Mouse (Mus musculus) neutrophil, adult 5-6 weeks (primary cell): Measurements from ENCODE around the gene Ugt2b1. TPM values are rescaled to one million over a fixed set of nuclear protein-coding genes. Genes with fewer than 3 reads are reported as not detected.
"Not testable (repeated sequence)": the region's sequence is repeated elsewhere in the genome, so short reads cannot be mapped to it uniquely, and the experiment has no call there.

Experiments
- ATAC-seq: fragments of 151-379, 151-347 bp; 2 replicates; pipeline ENCODE4 v1.8.0; 2017; ENCODE audit warnings: mild to moderate bottlenecking, moderate TSS enrichment; ENCODE audit not compliant: insufficient number of reproducible peaks, poor library complexity, low FRiP score, severe bottlenecking; ENCODE audit errors: extremely low read depth
- total RNA-seq: library from RNA; stranded (forward); fragments of 200-1000 nt; gene quantifications from 2 replicates; pipeline ENCODE4 v1.2.3, GENCODE M21; 2017

The Ugt2b1 gene
- total RNA-seq, result not detected in 2 replicates

GRCm38 (mm10) chr5:86926426-86926825 lies at the start of gene Ugt2b1:
TSS of gene Ugt2b1 (minus strand) at chr5:86926530.
- no peak for ATAC-seq

- not testable (repeated sequence) for ATAC-seq
These were observed 40.9 kb upstream of the Ugt2b1 start for GRCm38 (mm10) chr5:86967271-86967670.

- ATAC-seq, result not testable (repeated sequence)
These were observed 36.5 kb upstream of the Ugt2b1 start for GRCm38 (mm10) chr5:86962849-86963248.

- no peak for ATAC-seq
These were observed 35.4 kb upstream of the Ugt2b1 start for GRCm38 (mm10) chr5:86961587-86962358.

GRCm38 (mm10) chr5:86960504-86960903 lies 34.2 kb upstream of the Ugt2b1 start:
- ATAC-seq, result no peak

- no peak for ATAC-seq
These were observed 15.8 kb upstream of the Ugt2b1 start for GRCm38 (mm10) chr5:86942111-86942510.

GRCm38 (mm10) chr5:86920661-86921233 lies 5.6 kb downstream of the Ugt2b1 start:
- ATAC-seq, result no peak

- ATAC-seq, result no peak
These were observed 14.8 kb downstream of the Ugt2b1 start for GRCm38 (mm10) chr5:86911357-86912099.

GRCm38 (mm10) chr5:86910770-86911169 lies 15.6 kb downstream of the Ugt2b1 start:
- no peak for ATAC-seq

GRCm38 (mm10) chr5:86906758-86907157 lies 19.6 kb downstream of the Ugt2b1 start, which contains the start of gene Ugt2b34:
TSS of gene Ugt2b34 (minus strand) at chr5:86906937.
- no peak for ATAC-seq

- ATAC-seq, result no peak
These were observed 36.4 kb downstream of the Ugt2b1 start for GRCm38 (mm10) chr5:86889933-86890332.

GRCm38 (mm10) chr5:86888420-86888819 lies 37.9 kb downstream of the Ugt2b1 start:
- no peak for ATAC-seq

- ATAC-seq, result no peak
These were observed 39.2 kb downstream of the Ugt2b1 start for GRCm38 (mm10) chr5:86887081-86887480.

GRCm38 (mm10) chr5:86886620-86887019 lies 39.7 kb downstream of the Ugt2b1 start:
- ATAC-seq, result no peak

GRCm38 (mm10) chr5:86871877-86872276 lies 54.5 kb downstream of the Ugt2b1 start:
- ATAC-seq, result no peak

Other genes with a start within 250 kb of the Ugt2b1 start
- gene Tmprss11e, start 180.7 kb downstream of the Ugt2b1 start, total RNA-seq, result 0.37 TPM in 1 of 2 replicates, not detected in the other
- gene Ythdc1, start 122.3 kb downstream of the Ugt2b1 start, total RNA-seq, result 341 and 379 TPM in 2 replicates
- not detected in 2 replicates for gene Ugt2b34, start 19.6 kb downstream of the Ugt2b1 start, total RNA-seq
- gene Ugt2b35, start 74.3 kb upstream of the Ugt2b1 start, total RNA-seq, result not detected in 2 replicates
- gene Ugt2b36, start 166.0 kb upstream of the Ugt2b1 start, total RNA-seq, result not detected in 2 replicates
- gene Ugt2b5, start 213.8 kb upstream of the Ugt2b1 start, total RNA-seq, result not detected in 2 replicates